Mouse (Mus musculus) kidney, postnatal 10 days (tissue): ENCODE data around the gene Tfpt.

Experiments
- DNase-seq: peaks from one replicate; pipeline ENCODE4 v3.0.0; 2021; ENCODE audit warnings: mixed read lengths

Tfpt gene

DNA sequence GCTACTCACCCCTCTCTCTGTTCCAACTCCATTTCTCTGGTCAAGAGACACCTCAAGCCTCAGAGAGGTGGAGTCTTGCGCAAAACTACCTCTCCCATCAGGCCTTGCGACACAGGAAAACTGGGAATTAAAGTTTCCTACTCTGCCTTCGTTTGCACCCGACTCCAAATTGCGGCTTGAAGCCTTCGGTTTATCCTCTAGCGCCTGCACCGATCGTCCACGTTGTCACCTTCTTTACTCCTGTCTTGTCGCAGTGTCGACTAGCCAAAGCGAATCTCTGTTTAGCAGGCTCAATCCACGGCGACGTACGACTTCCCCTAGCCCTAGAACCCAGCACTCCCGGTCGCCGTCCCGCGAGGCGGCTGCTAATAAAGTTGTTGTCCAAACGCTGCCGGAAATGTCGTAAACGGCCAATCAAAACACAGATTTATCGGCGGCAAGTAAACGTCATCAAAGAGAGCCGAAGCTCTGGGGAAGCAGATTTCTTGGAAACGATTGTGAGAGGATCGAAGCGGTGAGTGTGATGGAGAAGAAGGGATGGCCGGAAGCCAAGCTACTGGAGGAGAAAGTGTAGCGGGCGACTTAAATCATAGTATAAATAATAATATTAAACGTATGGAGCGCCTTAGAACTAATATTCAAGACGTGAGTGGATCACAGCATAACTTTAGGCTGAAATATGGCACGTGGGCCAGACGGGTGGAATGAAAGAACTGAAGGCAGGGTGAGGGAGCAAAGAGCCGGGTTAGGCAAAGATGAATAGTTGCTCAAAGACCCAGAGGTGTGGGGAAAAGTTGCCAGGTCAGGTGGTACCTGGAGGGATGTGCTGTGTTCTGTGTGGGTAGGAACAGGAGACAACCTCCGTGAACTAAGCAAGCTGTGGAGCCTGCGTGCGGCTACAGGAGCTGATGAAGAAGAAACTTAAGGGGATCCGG, at the start of gene Tfpt, which contains the start of gene Prpf31:
Gene Tfpt (minus strand): TSS at position 387 of the 935 bp plus-strand sequence.
Gene Prpf31 (plus strand): TSS at position 443 of the 935 bp plus-strand sequence.
- DNase-seq = peak; percentile 94

DNA sequence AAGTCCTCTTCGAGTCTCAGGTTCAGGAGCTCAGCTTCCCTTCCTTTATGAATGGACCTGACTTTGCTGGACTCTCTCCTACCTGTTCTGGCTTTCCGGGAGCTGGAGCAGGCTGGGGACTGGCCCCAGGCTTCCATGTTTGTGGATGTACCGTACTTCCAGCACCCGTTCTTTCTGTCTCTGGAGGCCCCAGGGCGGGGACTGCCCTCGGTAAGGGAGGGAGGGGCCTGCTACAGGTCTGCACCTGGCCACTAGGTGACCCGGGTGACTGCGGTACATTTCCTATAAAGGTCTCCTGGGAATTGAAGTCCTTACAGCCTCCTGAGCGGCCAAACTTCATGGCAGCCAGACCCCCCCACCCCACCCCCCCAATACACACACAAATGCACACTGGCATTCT, 47.6 kb upstream of the Tfpt start, which contains the start of gene Tmc4:
Gene Tmc4 (minus strand): TSS at position 212 of the 400 bp plus-strand sequence.
- DNase-seq = peak; percentile 65

DNA sequence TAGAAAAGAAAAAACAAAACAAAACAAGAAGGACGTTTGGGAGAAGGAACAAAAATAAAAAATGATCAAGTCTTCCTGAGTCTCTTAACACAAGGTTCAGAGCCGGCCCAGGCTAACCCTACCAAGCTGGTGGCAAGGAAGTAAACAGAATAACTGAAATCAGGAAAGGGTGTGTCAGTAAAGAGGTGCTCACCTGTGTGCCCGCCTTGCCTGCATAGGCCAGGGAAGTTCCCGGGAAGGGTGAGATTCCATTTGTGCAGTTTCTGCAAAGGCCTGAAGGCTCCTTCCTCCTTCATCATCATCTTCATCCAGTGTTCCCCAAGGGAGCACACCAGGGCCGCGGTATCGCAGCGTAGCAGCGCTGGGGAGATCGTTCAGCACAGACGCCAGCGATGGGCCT, 46.6 kb upstream of the Tfpt start:
- no peak for DNase-seq

DNA sequence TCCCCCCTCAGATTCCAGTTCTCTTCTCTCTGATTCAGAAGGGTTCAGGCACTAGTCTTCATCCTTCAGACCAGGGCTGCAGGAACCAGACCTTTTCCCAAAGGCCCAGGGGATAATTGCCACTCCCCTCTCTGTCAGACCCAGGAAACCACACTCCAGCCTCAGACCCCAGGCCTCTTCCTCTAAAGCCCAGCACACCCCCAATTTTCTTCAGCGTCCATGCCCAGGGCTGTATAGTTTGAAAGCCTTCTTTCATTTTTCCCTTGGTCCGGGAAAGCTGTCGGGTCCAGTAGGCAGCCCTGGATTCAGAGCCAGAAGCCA, 45.5 kb upstream of the Tfpt start:
- DNase-seq = no peak

DNA sequence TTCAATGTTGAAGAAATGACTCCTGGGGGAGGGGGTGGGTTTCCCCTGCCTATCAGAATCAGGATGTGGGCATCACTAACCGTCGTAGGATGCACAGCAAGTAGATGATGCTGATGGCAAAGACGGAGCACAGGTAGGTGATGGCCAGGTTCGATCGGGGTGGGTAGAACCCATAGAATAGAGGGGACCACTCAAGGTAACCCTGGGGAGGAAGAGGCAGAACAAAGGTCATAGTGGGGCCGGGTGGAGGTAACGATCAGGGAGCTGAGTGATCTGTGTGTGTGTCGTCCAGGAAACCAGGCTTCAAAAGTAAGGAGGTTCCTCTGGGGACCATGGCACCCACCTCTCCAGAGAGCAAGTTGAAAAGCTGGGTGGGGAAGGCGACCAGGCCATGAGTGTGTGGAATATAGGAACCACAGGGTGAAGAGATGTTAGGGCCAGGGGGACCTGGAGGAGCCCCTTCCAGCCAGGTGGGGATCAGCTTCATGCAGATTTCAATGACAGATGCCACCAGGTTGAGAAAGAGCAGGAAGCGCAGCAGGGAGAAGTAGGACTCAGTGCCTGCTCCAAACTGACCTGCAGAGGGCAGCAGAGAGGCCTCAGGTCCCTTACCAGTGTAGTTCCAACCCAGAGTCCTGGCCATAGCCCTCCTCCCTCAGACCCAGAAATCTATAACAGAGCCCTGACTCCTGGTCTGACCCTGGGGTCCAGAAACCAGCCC, 44.9 kb upstream of the Tfpt start:
- peak; percentile 92 for DNase-seq

DNA sequence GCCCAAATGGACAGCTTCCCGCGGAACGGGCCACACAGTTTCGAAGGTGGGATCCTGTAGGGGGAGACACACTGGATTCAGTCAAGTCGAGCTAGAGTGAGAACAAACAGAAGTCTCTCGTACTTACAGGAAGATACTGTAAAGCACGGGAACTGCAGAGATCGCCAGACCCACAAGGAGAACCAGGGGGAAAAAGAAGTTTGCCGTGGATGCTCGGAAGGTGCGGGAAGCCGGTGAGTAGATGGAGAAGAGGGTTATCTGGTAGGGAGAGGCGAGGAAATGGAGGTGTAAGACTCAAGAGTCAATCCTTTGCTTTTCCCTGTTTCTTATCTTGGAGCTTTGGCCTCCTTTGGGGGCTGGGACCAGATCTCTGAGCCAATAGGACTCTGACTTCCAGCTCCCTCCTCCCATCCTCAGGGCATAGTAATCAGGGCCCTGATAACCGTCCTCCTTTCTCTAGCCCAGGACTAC, 37.2 kb upstream of the Tfpt start:
- peak; percentile 35 for DNase-seq

DNA sequence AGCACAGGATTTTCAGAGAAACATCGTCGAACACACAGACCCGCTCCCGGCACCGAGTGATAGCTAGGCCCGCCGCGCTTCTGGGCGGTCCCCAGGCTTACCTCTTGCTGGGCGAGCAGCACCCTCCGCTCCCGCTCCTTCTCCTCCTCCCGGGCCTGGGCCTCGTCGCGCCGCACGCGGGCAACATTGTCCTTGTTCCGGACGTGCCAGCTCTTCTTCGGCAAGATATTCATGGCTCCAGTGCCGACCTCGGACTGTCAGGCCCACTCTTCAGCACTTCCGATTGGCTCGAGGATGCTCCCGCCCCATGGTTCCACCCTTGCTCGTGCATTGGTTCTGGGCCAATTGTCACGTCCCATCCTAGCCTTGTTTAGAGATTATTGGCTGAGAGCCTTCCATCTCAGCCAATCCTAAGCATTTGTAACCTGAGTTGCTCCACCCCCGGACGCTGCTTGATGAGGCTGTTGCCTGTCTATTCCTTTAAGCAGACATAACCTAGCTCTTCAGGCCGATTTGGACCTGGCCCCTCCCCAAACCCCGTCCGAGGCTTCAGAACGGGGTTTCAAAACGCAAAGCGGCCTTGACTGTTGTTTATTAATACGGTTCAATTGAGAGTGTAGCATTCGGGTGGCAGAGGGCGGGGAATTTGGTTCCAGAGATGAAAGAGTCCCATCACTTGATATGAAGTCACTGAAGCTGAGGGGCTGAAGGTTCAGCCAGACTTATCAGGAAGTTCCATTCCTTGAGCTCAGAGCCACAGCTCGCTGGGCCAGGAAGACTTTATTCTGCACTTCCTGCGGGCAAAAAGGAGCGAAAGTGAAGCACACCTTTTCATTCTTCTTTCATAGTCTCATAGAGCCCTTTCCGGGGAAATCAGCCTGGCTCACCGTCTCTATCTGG, 35.7 kb upstream of the Tfpt start, which contains the start of gene Leng1:
Gene Leng1 (minus strand): TSS at position 626 of the 900 bp plus-strand sequence.
- peak; percentile 97 for DNase-seq

DNA sequence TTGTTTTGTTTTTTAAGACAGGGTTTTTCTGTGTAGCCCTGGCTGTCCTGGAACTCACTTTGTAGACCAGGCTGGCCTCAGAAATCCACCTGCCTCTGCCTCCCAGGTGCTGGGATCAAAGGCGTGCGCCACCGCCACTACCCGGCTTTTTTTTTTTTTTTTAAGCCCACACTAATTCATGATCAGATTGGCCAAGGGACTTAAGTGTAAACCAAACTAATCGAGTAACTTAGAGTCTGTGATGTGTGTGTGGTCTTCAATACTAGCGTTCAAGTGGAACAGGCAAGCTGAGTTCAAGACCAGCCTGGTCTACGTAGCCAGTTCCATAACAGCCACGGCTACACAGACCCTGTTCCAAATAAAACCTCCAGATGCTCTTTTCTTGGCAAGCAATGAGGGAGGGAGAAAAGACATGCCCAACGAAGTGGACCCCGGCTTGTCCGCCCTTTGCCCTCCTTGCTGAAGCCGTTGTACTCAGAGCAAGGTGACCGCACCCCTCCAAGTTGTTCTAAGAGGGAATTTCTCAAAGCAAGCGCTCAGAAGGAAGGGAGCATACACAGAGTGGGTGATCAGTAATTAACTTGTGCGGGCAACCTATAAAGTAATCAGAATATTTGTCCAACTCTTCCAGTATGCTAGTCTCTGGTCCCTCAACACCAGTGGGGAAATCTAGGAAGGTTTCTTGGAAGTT, 34.9 kb upstream of the Tfpt start:
- peak; percentile 62 for DNase-seq

DNA sequence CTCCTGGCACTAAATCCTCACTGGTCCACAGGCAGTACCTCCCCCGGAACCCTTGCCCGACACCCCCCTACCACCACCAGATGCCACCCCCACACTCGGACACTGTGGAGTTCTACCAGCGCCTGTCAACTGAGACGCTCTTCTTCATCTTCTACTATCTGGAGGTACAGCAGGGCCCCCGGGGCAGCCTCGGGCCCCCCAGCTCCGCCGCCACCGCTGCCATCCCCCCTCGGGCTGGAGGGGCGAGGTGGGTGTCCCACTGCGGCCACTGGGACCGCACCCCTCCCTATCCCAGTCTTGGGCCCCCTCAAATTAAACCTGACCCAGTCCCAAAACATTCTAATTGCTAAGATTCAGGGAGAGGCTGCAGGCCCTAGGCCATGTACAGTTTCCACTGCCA, 28.8 kb upstream of the Tfpt start:
- no peak for DNase-seq

DNA sequence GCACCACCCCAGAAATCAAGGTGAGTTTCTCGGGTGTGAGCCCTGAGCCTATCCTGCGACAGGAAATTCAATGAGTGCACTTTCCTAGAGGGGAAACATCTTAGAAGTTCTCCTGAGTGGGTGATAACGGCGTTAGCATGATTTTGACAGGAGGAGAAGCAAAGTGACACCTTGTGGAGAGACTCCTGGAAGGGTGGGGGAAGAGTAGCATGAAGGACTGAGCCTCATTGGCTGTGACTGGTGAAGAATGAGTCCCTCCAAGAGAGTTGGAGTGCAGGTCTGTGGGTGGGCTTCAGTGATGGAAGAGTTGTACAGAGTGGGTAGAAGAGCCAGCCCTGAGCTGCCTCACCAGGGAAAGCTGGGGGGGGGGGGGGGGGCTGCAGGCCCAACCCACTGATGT, 27.2 kb upstream of the Tfpt start:
- no peak for DNase-seq

DNA sequence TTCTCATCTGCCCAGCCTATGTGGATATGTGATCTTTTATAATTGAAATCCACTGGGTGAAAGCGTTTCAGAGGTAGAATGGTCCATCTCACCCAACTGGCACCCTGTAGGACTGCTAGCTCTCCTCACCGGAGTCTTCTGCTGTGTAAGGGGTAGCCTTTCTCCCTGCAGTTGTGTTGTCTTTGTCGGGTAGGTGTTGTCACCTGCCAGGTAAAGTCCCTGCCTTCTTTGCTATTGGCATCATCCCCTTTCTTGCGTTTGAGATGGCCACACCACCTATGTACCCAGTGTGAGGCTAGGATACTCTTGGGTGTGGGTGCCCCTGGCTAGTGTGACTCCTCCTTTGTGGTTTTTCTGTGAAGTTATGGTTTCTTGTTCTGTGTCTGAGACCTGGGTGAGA, 16.9 kb upstream of the Tfpt start:
- DNase-seq = no peak

DNA sequence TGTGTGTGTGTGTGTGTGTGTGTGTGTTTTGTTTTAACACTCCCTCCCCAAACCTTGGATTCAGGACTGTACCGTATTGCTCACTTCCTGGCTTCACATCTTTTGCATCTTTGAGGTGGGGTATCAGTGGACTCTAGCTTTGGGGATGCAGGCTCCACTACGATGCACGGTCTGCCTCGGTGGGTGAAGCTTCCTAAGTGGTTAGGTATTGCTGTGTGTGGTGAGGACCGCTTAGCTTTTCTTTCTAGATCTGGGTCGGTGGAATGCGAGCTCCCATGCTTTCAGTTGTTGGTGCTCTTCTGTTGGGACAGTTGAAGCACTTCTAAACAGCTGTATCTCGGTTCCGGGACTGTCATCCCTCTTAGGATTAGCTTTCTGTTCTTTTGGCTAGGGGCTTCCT, 16.5 kb upstream of the Tfpt start:
- DNase-seq = no peak

DNA sequence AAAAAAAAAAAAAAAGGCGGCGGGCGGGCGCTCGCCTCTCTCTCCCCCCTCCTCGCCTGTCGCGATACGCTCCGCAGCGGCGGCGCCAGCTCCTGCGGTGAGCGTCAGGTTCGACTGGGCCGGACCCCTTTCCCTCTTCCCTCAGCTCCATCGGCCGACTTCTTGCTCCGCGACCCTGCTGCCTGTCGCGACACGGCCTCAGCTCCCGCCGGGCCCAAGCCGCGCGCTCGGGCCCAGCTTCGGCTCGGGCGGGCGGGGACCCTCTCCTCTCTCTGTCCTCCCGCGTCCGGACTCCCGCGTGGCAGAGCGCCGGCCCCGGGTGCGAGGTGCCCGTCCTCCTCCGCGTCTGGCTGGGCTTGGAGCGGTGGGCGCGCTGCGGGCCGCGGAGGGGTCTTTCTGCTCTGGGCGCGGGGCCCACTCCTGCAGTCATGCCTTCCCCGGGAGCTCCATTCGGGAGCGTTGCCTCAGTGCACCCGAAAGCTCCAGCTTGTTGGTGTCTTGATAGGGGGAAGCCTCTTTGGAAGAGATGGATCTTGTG, 15.8 kb upstream of the Tfpt start:
- no peak for DNase-seq

DNA sequence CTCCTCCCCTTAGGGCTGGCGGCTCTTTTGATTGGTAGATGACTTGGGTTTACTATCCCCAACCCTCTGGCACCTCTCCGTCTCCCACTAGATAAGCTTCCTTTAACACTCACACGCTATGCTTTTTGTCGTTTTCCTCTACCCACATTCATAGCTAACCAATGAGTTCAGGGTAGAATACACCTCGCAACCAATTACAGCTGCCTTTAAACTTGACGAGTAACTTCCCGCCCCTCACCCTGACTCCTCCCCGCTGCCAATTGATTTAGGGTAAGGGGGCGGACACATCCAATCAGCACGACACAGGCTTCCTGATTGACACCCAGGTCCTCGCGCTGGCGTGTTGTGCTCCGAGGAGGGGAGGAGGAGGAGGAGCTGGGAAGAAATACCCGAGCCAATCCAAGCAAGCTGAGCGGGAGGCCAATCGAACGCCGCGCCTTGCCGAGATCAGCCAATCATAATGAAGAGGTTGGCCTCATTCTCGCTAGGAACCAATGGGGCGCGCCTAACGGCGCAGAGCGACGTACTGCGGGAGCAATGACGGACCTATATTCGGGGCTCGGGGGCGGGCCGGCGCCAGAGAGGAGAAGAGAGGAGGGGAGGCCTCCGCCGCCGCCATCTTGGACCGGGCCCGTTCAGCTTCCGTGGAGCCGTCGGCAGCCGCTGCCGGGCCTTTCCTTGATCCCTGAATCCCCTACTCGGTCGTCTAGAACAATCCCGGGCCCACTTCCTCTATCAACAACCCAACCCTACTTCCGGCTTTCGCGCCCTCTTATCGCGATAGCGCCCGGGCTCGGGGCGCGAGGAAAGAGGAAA, 15.2 kb upstream of the Tfpt start, which contains the start of gene Cnot3:
Gene Cnot3 (plus strand): TSS at position 597 of the 816 bp plus-strand sequence.
- peak; percentile 98 for DNase-seq

DNA sequence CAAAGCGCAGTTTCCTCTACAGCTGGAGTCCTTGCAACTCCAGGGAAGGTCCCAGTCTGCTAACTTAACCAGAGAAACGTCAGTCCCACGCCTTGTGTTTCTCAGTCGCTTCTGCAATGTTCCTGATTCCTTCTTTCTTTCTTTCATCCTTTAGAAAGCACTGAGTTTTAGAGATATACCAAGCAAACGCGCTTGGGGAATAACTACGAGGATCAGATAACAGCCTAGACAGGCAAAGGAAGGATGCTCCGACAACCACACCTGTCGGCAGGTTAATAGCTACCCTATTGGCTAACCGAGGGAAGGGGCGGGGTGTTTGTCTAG, 14.6 kb upstream of the Tfpt start:
- DNase-seq = peak; percentile 93

DNA sequence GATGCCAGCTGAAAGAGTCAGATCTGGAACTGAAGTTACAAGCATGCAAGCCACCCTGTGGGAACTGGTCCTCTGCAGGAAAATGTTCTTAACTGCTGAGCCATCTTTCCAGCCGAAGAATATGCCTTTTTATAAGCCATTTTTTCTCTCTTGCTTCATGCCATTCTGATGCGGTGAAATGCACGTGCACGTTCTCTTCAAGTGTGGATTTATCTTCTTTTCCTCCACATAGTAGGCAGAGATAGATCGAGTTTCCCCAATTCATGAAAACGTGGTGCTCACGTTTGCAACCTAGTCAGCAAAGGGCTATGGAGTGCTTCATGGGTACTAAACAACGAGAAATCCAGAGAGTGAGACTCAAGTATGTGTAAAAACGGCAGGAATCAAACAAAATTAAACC, 14.1 kb upstream of the Tfpt start:
- no peak for DNase-seq

DNA sequence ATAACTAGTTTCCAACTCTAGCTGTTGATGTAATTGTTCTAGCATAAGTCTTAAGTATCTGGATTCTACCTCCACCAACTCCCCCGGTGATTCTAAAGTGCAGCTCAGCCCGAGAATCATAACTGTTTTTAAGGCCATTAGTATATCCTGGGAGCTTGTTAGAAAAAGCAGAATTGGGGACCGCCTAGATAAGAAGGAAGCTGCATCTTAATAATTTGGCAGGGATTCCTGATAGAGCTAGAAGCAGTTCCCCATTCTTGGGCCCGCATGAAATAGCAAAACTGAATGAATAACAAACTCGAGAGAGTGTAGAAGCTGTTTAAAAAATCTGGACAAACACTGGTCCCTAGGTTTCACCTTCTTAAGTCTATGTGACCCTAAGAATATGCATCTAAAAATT, 13.7 kb upstream of the Tfpt start:
- no peak for DNase-seq

DNA sequence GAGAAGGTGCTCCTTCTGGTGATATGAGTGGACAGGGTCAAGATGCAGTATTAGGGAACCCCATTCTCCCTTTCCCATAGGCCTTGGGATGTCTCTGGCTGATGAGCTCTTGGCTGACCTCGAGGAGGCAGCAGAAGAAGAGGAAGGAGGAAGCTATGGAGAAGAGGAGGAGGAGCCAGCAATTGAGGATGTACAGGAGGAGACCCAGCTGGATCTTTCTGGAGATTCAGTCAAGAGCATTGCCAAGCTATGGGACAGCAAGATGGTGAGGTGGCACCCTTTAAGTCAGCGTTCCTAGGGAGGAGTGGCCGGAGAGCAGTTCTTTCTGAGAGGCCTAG, 718 bp upstream of the Tfpt start:
- no peak for DNase-seq

DNA sequence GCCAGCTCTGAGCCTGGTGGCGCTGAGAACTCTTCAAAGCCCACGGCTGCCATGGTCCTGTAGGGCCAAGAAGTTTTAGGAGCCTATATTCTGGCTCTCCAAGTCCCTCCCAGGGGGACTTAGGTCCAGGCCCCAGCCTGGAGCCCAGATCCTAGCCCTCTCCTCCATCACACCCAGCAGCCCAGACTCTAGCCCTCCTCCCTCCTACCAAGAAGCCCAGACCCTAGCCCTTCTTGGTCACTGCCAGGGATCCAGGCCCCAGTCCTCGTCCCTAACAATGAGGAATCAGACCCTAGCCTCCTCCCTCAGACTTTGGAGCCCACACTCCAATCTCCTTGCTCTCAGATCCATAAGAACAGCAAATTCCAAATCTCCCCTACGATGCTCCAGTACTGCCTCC, 699 bp downstream of the Tfpt start:
- no peak for DNase-seq

DNA sequence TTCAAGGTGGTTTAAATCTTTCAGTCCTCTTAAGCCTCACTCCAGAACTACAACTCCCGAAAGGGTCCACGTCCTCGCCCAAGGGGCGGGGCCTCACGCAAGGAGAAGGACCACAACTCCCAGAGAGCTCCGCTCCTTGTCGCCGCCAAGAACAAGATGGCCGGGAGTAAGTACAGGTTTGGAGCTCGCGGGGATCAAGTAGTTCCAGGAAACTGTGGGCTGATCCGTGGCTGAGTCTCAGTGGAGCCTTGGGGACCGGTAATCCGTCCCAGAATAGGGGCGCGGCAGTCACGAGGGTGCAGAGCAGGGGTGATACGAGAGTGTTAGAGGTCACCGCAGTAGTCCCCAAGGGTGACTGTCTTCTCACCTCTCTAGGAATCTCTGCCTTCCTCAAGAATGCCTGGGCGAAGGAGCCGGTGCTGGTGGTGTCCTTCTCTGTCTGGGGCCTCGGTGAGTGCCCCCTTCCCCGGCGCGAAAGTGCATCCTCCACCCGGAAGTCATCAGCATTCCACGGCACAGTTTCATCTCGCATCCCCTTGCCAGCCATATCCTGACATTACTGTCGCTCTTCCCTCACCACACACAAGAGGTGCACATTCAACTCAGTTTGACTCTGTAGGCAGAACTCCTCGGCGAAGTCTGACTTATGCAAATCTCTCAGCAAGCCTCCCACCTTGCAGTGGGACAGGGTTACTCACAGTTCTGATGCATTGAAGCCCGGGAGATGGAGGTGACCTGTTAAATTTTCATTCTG, 12.3 kb downstream of the Tfpt start, which contains the start of gene Ndufa3:
Gene Ndufa3 (plus strand): TSS at position 132 of the 754 bp plus-strand sequence.
- peak; percentile 92 for DNase-seq
